Mouse (Mus musculus): Measurements from ENCODE around the gene 4930512M02Rik. TPM values are rescaled to one million over a fixed set of nuclear protein-coding genes. Genes with fewer than 3 reads are reported as not detected.

4930512M02Rik gene
- polyA plus RNA-seq, 1 experiment from 2014 or later = not detected

DNA sequence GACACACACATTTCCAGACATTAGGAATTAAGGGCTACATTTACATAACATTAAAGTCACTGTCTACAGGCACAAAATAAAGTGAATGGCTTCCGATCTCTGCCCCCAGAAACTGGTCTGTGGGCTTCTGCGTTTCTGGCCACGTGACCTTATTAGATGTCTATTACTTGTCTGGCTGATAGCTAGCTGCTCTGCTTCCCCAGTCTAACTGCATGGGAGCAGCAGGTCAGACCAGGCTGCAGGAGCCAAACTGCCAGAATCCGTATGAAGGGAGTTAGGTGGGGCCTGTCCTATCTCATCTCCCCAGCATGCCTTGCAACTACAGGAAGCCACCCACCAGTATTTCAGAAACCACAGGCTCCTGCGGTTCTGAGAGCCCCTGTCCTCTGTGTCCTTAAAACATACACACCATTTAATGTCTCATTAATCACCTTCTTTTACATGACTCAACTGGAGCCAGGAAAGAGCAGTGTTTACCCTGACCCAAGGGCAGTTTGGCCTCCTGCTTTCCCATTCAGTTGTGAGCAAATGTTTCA, 29.4 kb upstream of the 4930512M02Rik start:
- Histone ChIP-seq H3K27ac (ENCODE audit: low read length) (no peak overlapping the region), H3K9me3 (ENCODE audit: low read length) (no peaks in the 10 kb centered on the region), H3K4me1 (ENCODE audit: insufficient read depth, low read length) (0 out of 2 replicates have a peak, but pooled peaks cover 3% of the 10 kb centered on the region), H3K36me3 (ENCODE audit: insufficient read depth, low read length) (no peaks in the 10 kb centered on the region), H3K9ac (replicated peaks; ENCODE audit: low read length) (no peak overlapping the region), H3K4me2 (replicated peaks; ENCODE audit: low read depth, low read length) (no peak overlapping the region), H3K27me3 (ENCODE audit: insufficient read depth, low read length) (no peaks in the 10 kb centered on the region), H3K4me3 (ENCODE audit: low read length) (no peak overlapping the region)
- ATAC-seq (ENCODE audit: low FRiP score, low TSS enrichment) = peak; percentile 65
- WGBS = 44% methylated on average over 5 of the region's 5 CpGs

- Histone ChIP-seq H3K27me3 (ENCODE audit: insufficient read depth, low read length) (no peaks in the 10 kb centered on the region), H3K36me3 (ENCODE audit: insufficient read depth, low read length) (no peaks in the 10 kb centered on the region), H3K4me3 (ENCODE audit: low read length) (no peak overlapping the region), H3K27ac (ENCODE audit: low read length) (no peak overlapping the region), H3K9ac (replicated peaks; ENCODE audit: low read length) (no peak overlapping the region), H3K9me3 (ENCODE audit: low read length) (no peaks in the 10 kb centered on the region), H3K4me1 (ENCODE audit: insufficient read depth, low read length) (0 out of 2 replicates have a peak, but pooled peaks cover 3% of the 10 kb centered on the region), H3K4me2 (replicated peaks; ENCODE audit: low read depth, low read length) (no peak overlapping the region)
- ATAC-seq (ENCODE audit: low FRiP score, low TSS enrichment) = no peak
- WGBS = 93% methylated on average over 3 of the region's 3 CpGs
Measured at GRCm38 (mm10) chr11:11656388-11656787, 28.8 kb upstream of the 4930512M02Rik start.

GRCm38 (mm10) chr11:11644303-11644702, 16.7 kb upstream of the 4930512M02Rik start:
- H3K9me3 ChIP-seq (ENCODE audit: low read length) = no peaks in the 10 kb centered on the region
- H3K4me3 ChIP-seq (ENCODE audit: low read length) = no peak overlapping the region
- no peaks in the 10 kb centered on the region for H3K36me3 ChIP-seq (ENCODE audit: insufficient read depth, low read length)
- ATAC-seq (ENCODE audit: low FRiP score, low TSS enrichment) = no peak
- no peaks in the 10 kb centered on the region for H3K27me3 ChIP-seq (ENCODE audit: insufficient read depth, low read length)
- no peak overlapping the region for H3K9ac ChIP-seq (replicated peaks; ENCODE audit: low read length)
- H3K4me2 ChIP-seq (replicated peaks; ENCODE audit: low read depth, low read length) = no peak overlapping the region
- no peaks in the 10 kb centered on the region for H3K4me1 ChIP-seq (ENCODE audit: insufficient read depth, low read length)
- H3K27ac ChIP-seq (ENCODE audit: low read length) = no peak overlapping the region

- no peak overlapping the region for H3K4me2 ChIP-seq (replicated peaks; ENCODE audit: low read depth, low read length)
- no peaks in the 10 kb centered on the region for H3K36me3 ChIP-seq (ENCODE audit: insufficient read depth, low read length)
- H3K4me1 ChIP-seq (ENCODE audit: insufficient read depth, low read length) = no peaks in the 10 kb centered on the region
- no peak overlapping the region for H3K4me3 ChIP-seq (ENCODE audit: low read length)
- H3K9ac ChIP-seq (replicated peaks; ENCODE audit: low read length) = no peak overlapping the region
- ATAC-seq (ENCODE audit: low FRiP score, low TSS enrichment) = no peak
- H3K27me3 ChIP-seq (ENCODE audit: insufficient read depth, low read length) = no peaks in the 10 kb centered on the region
- no peaks in the 10 kb centered on the region for H3K9me3 ChIP-seq (ENCODE audit: low read length)
- 66% methylated on average over 4 of the region's 4 CpGs for WGBS
- no peak overlapping the region for H3K27ac ChIP-seq (ENCODE audit: low read length)
Measured at GRCm38 (mm10) chr11:11624073-11624705, 3.4 kb downstream of the 4930512M02Rik start.

- WGBS = 84% methylated on average over 2 of the region's 2 CpGs
- no peak overlapping the region for H3K27ac ChIP-seq (ENCODE audit: low read length)
- no peaks in the 10 kb centered on the region for H3K27me3 ChIP-seq (ENCODE audit: insufficient read depth, low read length)
- H3K4me2 ChIP-seq (replicated peaks; ENCODE audit: low read depth, low read length) = no peak overlapping the region
- H3K4me3 ChIP-seq (ENCODE audit: low read length) = no peak overlapping the region
- H3K4me1 ChIP-seq (ENCODE audit: insufficient read depth, low read length) = no peaks in the 10 kb centered on the region
- ATAC-seq (ENCODE audit: low FRiP score, low TSS enrichment) = no peak
- H3K9ac ChIP-seq (replicated peaks; ENCODE audit: low read length) = no peak overlapping the region
- peaks cover 18% of the 10 kb centered on the region for H3K9me3 ChIP-seq (ENCODE audit: low read length)
- H3K36me3 ChIP-seq (ENCODE audit: insufficient read depth, low read length) = no peaks in the 10 kb centered on the region
Measured at GRCm38 (mm10) chr11:11609243-11609642, 18.4 kb downstream of the 4930512M02Rik start.

DNA sequence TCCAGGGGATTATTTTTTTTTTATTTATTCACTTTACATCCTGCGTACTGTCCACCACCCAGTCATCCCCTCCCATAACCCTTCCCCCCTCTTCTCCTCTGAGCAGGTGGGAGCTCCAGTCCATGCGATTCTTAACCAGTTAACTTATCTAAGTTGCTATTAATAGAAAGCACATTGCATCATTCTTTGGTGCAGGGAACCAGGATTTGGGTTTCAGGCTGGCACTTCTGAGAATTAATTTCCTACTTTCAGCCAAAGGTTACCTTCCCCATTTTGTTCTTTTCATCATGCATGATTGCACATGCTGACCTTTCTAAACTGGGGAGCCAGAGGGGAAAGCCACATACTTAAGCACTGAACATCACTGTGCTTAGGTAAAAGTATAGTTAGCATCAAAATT, 40.3 kb downstream of the 4930512M02Rik start:
- no peak for ATAC-seq (ENCODE audit: low FRiP score, low TSS enrichment)
- Histone ChIP-seq H3K27me3 (ENCODE audit: insufficient read depth, low read length) (no peaks in the 10 kb centered on the region), H3K9ac (replicated peaks; ENCODE audit: low read length) (no peak overlapping the region), H3K4me1 (ENCODE audit: insufficient read depth, low read length) (no peaks in the 10 kb centered on the region), H3K36me3 (ENCODE audit: insufficient read depth, low read length) (no peaks in the 10 kb centered on the region), H3K4me3 (ENCODE audit: low read length) (no peak overlapping the region), H3K4me2 (replicated peaks; ENCODE audit: low read depth, low read length) (no peak overlapping the region), H3K27ac (ENCODE audit: low read length) (no peak overlapping the region), H3K9me3 (ENCODE audit: low read length) (no peaks in the 10 kb centered on the region)
- 51% methylated on average over 2 of the region's 2 CpGs for WGBS

- Histone ChIP-seq H3K9me3 (ENCODE audit: low read length) (no peaks in the 10 kb centered on the region), H3K9ac (replicated peaks; ENCODE audit: low read length) (no peak overlapping the region), H3K27me3 (ENCODE audit: insufficient read depth, low read length) (no peaks in the 10 kb centered on the region), H3K36me3 (ENCODE audit: insufficient read depth, low read length) (no peaks in the 10 kb centered on the region), H3K4me2 (replicated peaks; ENCODE audit: low read depth, low read length) (no peak overlapping the region), H3K4me3 (ENCODE audit: low read length) (no peak overlapping the region), H3K27ac (ENCODE audit: low read length) (no peak overlapping the region), H3K4me1 (ENCODE audit: insufficient read depth, low read length) (no peaks in the 10 kb centered on the region)
- no peak for ATAC-seq (ENCODE audit: low FRiP score, low TSS enrichment)
- WGBS = 100% methylated on average over 1 of the region's 1 CpGs
Measured at GRCm38 (mm10) chr11:11586423-11586822, 41.2 kb downstream of the 4930512M02Rik start.

- no peaks in the 10 kb centered on the region for H3K9me3 ChIP-seq (ENCODE audit: low read length)
- H3K27ac ChIP-seq (ENCODE audit: low read length) = no peak overlapping the region
- no peaks in the 10 kb centered on the region for H3K36me3 ChIP-seq (ENCODE audit: insufficient read depth, low read length)
- H3K4me1 ChIP-seq (ENCODE audit: insufficient read depth, low read length) = no peaks in the 10 kb centered on the region
- no peaks in the 10 kb centered on the region for H3K27me3 ChIP-seq (ENCODE audit: insufficient read depth, low read length)
- H3K4me2 ChIP-seq (replicated peaks; ENCODE audit: low read depth, low read length) = no peak overlapping the region
- 64% methylated on average over 6 of the region's 6 CpGs for WGBS
- ATAC-seq (ENCODE audit: low FRiP score, low TSS enrichment) = no peak
- H3K4me3 ChIP-seq (ENCODE audit: low read length) = no peak overlapping the region
- H3K9ac ChIP-seq (replicated peaks; ENCODE audit: low read length) = no peak overlapping the region
Measured at GRCm38 (mm10) chr11:11573691-11574090, 53.9 kb downstream of the 4930512M02Rik start.

DNA sequence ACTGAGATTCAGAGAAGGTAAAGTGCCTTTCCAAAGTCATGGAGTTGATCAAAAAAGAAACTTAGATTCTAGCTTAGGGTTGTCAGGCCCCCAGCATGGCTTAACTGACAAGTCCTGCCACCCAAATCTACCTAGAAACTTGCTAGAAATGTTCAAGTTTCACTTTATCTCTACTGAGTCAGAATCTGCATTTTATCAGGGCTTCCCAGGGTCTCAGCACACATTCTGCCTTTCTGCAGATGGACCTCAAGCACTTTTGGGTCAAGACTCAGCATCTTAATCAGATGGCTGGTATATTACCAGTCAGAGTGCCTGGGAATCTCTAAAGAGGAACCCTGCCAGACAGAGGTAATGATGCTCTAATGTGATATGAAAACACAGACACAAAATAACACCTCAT, 56.9 kb downstream of the 4930512M02Rik start:
- Histone ChIP-seq H3K36me3 (ENCODE audit: insufficient read depth, low read length) (no peaks in the 10 kb centered on the region), H3K4me2 (replicated peaks; ENCODE audit: low read depth, low read length) (no peak overlapping the region), H3K9me3 (ENCODE audit: low read length) (no peaks in the 10 kb centered on the region), H3K27me3 (ENCODE audit: insufficient read depth, low read length) (no peaks in the 10 kb centered on the region), H3K9ac (replicated peaks; ENCODE audit: low read length) (no peak overlapping the region), H3K4me1 (ENCODE audit: insufficient read depth, low read length) (no peaks in the 10 kb centered on the region), H3K4me3 (ENCODE audit: low read length) (no peak overlapping the region), H3K27ac (ENCODE audit: low read length) (no peak overlapping the region)
- ATAC-seq (ENCODE audit: low FRiP score, low TSS enrichment) = no peak

GRCm38 (mm10) chr11:11569466-11570132, 58.0 kb downstream of the 4930512M02Rik start:
- Histone ChIP-seq H3K36me3 (ENCODE audit: insufficient read depth, low read length) (no peaks in the 10 kb centered on the region), H3K4me1 (ENCODE audit: insufficient read depth, low read length) (no peaks in the 10 kb centered on the region; the same call in 1 of the 2 replicates), H3K4me3 (ENCODE audit: low read length) (no peak overlapping the region), H3K9me3 (ENCODE audit: low read length) (no peaks in the 10 kb centered on the region), H3K27me3 (ENCODE audit: insufficient read depth, low read length) (no peaks in the 10 kb centered on the region), H3K9ac (replicated peaks; ENCODE audit: low read length) (no peak overlapping the region), H3K4me2 (replicated peaks; ENCODE audit: low read depth, low read length) (no peak overlapping the region), H3K27ac (ENCODE audit: low read length) (no peak overlapping the region)
- 15% methylated on average over 4 of the region's 4 CpGs for WGBS
- no peak for ATAC-seq (ENCODE audit: low FRiP score, low TSS enrichment)
